Mouse (Mus musculus) adrenal gland, postnatal 10 days (tissue): ENCODE results near the gene Rgs4. TPM values are rescaled to one million over a fixed set of nuclear protein-coding genes. Genes with fewer than 3 reads are reported as not detected.

Experiments
- DNase-seq: peaks from one replicate; pipeline ENCODE4 v3.0.0; 2021; ENCODE audit warnings: mixed read lengths
- long read RNA-seq, 2 experiments: library from polyadenylated mRNA; stranded (forward); transcript quantifications; one replicate each; pipeline ENCODE4 v2.0.0; 2021
- total RNA-seq, 2 experiments: library from RNA; stranded (reverse); gene quantifications; 2 replicates each; pipeline ENCODE4 v1.2.3; 2021

Gene Rgs4
- 10 to 100 TPM; 32.8 to 38.5 TPM for total RNA-seq
- long read RNA-seq, experiment 1, transcript Rgs4-201 (5 exons, 2,941 nt) = major isoform, 7 of 15 reads
- long read RNA-seq, experiment 1, partial matches to known transcripts = 2 of 15 reads
- long read RNA-seq, experiment 1, other reads (novel, unspliced or antisense) = 6 of 15 reads
- long read RNA-seq, experiment 2, transcript Rgs4-201 (5 exons, 2,941 nt) = major isoform, 14 of 14 reads
- long read RNA-seq, experiment 2, partial matches to known transcripts = 0 of 14 reads
- long read RNA-seq, experiment 2, other reads (novel, unspliced or antisense) = 0 of 14 reads

DNA sequence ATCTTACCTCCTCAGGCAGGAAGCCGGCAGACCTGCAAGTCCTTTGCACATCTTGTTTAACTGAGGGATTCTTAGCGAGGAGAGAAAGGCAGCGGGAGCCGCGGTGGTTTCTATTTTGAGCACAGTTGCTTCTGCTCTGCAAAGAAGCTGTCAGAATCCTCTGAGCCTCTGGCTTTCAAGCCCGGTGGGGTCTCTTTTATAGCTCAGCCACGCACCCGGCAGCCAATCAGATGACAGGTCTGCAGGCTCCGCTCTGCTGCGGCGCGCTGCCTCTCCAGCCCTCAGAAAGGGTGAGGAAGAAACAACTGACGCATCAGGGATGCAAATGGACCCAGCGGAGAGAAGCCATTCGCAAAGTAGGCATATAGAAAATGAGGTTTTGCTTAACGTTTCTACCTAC is at the start of gene Rgs4:
Gene Rgs4 (minus strand): TSS at position 170 of the 400 bp plus-strand sequence.
- DNase-seq = peak; percentile 81

DNA sequence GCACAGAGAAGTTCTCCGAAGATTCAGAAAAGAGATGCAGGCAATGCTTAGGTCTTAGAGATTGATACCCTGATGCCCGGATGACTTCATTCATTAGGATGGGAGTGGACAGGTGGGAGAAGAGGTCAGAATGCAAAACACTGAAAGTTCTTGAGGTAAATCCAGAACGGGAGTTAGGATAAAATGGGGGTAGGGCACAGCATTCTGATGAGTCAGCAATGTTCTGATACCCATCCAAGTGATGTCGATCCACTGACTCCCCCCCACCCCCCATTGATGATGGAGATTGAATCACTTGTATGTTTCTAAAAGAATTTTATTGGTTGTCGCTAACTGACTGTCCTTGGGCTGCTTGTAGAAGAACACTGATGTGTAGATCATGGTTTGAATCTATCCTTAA is 45.0 kb upstream of the Rgs4 start:
- DNase-seq = no peak

DNA sequence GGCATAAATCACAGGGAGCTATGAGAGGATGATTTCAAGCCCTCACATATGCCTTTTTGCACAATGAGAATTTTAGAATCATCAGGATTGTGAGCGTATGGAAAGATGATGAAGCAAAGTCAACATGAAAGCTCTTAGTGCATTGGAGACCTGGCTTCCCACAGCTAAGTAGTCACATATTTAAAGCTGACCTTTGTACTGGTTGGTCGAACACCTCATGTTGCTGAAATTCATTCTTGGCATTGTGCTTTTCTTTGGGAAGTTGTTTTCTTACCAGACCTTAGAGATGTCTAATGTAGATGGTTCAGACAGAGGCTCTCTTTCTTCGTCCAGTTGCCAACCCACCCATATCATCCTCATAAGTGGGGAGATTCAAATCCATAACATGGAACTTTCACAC is 38.5 kb upstream of the Rgs4 start:
- no peak for DNase-seq

DNA sequence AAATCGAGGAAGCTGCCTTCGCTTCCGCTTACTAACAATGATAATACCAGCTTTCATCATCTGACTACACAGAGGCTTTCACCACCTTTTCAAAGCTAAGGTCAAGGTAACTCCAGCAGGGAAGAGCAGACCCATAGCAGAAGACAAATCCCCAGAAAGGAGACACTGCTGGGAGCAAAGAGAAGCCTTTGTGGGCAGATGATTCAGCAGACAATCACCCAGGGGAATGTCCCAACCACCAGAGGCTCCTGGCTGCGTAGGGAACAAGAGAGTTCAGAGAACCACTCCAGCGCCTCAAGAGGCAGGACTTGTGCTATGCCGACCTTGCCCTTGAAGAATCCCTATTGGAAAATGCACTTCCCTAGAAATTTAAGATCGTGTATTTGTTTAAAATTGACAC is 29.1 kb upstream of the Rgs4 start:
- DNase-seq = peak; percentile 30

DNA sequence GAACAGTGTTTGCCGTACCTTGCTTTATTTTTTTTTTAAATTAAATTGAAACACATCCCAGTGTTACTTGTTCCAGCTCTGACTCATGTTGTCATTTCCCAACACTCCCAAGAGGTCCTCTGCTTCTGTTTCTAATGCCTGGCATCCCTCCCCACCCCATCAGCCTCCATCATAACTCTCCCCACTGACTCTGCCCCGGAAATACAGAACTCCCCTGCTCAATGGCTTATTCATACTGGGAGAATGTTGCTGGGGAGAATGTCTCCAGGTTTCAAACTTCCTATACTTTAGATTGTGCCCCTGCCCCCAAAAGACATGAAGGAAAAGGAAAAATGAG is 17.1 kb upstream of the Rgs4 start:
- DNase-seq = no peak

DNA sequence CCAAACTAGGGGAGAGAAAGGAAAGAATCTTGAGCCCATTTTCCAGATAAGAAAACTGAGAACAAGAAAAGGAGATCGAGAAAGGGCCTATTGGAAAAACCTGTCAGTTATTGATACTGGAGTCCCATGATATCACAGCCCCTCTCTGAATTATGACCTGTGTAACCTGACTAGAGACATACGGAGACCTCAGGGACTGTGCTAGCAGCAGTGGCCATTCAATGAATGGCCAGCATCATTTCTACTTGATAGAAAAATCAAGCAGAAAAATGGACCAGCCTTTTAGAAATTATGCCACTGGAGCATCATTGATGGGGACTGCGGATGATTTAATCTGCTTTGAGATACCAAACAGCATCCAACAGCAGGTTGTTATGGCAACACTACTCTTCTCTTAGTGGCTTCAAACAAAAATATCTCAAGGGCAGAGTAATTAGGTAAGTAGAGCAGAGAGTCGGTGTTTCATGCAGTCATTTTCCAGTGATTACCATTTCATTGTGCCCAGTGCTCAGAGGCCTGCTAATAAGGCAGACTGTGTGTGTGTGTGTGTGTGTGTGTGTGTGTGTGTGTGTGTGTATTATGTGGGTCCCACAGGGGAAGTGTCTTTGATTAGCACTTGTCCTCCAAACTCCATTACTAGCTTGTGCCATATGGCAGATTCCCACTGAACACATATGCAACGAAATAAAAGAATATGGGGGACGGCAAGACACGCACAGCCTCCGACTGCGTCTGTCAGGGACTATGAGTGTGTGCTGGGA is 16.6 kb upstream of the Rgs4 start:
- DNase-seq = no peak

DNA sequence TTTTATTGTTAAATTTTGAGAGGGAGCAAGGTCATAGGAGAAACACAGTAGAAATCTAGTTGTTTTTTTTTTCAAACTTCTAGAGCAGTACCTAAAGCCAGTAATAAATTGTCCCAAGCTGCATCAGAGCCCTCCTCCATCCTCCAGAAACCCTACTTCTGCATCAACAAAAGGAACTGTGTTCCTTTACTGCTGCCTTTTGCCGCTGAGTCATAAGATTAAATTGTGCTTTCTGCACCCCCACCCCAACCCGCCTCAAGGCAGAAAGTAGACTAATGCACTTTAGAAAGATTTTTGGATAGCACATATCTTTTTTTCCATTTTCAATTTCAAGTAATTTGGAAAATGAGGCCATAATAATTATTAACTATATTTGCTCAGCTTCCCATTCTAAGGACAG is 15.1 kb upstream of the Rgs4 start:
- DNase-seq = no peak

DNA sequence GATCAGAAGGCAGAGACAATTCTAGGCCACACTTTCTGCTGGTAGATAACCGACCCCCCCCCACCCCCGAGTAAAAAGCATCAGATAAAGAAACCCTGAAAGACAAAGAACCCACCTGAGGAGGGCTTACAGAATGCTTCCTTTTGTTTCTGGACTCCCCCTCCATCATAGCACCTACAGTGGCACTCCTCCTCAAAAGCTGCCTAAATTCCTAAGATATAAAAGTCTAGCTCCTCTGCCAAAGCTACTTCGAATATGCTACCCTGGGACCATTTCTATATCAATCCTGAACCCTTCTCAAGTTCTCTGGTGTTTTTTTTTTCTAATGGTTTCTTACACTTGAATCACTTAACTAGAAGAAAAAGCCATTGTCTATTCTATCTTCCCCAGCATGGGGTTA is 9.1 kb upstream of the Rgs4 start:
- no peak for DNase-seq

DNA sequence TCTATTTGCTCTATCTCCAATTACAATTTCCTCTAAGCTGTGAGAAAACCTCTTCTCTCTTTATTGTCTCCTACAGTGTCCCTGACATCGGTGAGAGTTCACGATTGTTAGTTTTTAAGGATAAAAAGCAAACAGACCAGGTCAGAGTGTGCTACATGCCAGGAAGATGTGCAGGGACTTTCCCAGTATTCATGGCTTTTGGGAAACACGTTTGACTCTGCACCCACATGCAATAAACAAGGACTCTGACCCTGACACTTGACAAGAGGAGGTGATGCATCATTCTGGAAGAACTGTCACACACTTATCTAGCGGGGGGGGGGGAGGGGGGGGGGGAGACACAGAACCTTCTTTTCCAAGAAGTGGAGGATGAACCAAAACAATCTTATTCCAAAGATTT is 5.0 kb upstream of the Rgs4 start:
- peak; percentile 18 for DNase-seq

DNA sequence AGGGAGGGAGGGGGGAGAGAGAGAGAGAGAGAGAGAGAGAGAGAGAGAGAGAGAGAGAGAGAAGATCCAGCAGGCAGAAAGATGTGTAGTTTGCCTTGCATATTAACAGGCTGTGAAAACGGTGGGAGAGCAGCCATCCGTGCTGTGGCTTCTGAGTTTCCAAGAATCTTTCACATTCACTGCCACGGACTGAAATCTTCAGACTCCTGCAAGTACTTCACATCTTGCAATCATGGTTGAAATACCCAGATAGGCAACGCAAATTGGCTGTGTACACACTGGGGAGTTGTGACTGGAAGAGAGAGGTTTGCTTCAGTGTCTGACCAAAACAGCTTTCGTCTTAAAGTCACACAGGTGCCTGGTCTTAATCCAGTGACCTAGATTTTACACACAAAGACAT is 997 bp upstream of the Rgs4 start:
- DNase-seq = no peak

DNA sequence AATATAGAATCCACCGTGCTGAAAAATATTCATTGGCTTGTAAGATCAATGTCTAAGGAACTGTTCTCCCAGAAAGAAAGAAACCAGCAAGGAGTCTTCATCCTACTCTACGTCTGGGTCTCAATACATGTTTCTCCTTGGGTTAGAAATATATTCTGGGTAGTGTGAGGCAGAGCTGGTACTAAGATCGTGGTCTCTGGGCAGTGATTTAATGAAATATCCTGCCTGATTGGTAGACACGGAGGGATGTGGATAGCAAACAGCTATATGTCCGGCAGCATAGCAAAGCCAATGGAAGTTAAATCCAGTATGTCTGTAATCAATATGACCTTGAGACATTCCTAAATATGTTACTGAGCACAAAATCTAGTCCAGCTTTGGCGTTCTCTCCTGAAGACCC is 460 bp upstream of the Rgs4 start:
- no peak for DNase-seq

DNA sequence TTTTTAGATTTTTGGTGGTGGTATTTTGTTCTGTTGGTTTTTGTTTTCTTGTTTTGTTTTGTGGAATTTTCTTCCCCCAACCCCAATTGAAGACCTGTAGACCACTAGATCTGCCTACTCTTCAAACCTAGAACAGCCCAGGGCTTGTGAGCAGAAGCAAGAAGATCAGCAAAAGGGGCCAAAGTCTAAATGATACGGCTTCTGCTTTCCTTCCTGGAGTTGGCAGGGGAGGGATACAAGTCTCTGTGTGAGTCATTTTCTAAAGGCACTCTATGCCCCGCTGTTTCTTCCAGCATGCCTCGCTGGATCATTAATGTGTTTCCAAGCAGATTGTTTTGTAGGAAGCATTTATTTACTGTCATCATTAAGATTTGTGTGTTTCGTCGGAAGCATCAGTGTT is 6.3 kb downstream of the Rgs4 start:
- no peak for DNase-seq

DNA sequence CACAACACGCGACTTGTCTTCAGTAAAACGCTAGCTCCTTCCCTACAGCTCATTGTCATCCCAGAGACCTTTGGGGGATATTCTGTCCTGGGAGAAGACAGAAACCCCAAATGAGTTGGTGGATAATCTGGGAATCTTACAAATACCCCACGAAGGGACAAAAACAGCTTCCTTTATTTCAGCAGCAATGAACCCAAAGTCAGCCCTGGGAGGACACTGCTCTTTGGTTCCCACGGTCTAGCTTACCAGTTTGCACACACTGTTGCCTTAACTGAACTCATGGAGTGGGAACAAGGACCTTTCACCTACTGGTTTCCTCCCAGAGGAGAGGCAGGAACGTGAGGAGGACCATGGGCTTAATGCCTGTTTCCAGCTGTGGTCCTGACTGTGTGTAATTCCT is 10.2 kb downstream of the Rgs4 start:
- no peak for DNase-seq

DNA sequence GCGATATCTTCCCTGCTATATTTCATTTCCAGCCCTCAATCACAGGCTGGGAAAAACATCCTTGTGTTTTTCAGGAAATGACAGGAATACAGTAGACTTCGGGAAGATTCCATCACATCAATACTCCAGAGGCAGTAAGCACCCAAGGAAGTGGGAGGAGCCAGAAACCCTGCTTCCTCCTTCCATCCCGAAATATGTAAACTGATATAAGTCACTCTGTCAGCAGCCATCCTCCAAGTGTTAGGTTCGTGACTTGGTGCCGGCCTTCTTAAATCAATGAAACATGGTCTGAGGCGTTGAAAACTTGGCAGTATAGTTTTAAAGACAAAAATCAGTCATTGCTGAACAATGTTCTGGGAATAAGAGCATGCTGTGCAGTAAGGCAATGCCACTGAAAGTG is 11.3 kb downstream of the Rgs4 start:
- no peak for DNase-seq

DNA sequence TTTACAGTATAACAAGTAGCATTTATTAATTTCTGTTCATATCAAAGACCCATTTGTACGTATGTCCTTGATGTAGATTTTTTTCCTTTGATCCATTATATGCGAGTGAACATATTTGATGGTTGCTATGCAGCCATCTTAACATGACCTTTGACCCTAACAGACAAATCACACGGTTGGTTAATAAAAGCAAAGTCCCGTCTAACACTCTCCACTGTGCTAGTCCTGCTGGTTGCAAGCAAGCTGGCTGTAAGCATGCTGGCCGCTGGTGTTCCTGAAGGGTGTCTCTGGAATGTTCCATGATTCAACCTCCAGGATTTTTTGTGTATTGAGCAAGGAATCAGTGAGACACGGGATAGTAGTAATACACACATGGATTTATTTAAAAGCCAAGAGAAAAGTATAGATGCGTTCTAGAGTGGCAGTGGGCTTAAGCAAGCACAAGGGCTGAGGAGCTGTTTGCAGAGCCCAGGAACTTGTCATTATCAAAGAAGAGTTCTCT is 16.8 kb downstream of the Rgs4 start:
- DNase-seq = no peak

DNA sequence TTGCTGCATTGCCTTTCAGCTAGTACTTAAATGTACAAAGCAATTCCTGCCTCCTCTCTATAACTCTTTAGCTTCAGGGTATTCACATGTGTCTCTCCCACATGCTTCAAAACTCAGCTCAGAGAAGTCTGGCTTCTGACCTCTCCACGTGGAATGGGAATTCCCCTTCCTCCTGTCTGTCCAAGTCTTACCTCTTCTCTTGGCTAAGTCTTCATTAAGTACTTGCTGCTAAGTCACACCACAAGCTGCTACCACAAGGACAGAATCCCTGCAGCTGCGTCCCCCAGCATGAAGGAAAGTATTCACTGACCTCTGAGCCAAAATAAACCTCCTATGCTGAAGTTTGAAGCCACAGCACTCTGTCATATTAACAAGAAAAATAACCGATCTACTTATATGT is 21.1 kb downstream of the Rgs4 start:
- no peak for DNase-seq

DNA sequence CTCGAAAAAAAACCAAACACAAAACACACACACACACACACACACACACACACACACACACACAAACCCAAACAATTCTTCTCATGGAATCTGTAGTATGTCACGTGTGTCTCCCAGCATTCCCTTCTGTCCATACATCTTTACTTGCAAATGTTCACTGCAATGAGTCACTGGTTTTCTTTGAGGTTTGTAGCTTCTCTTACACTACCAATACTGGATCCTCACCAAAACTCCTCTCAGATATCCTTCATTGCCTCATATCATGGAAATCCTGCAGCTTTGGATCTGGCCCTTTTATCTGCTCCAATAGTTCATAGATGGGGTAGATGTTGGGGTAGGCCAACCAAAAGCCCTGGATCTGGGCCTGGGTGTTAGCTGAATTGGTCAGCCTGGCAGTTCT is 25.6 kb downstream of the Rgs4 start:
- no peak for DNase-seq

DNA sequence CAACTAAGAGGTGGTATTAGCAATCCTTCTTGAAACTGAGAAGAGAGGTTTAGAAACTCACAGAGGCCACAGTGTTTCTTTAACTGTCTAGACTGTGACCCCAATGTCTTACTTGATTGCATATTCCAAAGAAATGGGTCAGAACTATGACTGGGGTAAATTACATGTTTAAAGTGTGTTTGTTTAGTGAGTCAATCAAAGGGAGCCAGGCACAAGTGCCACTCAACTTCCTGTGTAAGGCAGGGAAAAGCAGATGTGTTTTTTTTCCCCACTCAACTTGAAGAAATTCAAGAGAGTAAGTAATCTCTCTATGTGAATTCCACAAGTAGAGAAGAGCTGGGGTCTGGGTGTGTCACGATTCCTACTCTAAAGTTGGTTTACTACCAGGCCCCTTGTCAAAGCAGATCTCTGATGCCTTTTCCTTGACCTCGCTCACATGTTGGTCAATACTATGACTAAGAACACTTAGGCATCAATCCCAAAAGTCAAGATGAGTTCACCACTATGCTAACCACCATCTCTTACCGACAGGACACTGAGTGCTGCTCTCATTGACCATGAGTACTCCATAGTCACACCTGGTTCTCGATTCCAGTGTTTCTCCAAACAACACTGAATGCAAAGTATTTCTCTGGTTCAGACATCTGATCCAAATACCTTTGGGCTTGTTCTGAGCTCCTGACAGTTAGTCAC is 42.9 kb downstream of the Rgs4 start:
- DNase-seq = no peak

DNA sequence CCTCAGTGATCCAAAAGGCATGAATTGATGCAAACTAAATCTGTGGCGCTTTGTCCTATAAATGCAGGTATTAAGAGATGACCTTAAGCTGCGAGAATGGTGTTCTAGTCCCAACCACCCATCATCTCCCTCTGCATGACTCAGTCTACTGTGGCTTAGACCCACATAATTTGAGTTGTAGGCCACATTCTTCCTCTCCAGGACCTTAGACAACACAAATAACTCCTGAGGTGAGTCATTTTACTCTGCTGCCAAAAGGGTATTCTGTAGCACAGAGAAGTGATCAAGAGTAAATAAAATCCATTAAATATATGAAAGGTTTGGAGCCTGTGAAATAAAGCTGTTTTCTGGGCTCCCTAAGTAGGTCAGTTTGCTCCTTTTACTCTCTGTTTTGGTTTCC is 48.3 kb downstream of the Rgs4 start:
- no peak for DNase-seq

DNA sequence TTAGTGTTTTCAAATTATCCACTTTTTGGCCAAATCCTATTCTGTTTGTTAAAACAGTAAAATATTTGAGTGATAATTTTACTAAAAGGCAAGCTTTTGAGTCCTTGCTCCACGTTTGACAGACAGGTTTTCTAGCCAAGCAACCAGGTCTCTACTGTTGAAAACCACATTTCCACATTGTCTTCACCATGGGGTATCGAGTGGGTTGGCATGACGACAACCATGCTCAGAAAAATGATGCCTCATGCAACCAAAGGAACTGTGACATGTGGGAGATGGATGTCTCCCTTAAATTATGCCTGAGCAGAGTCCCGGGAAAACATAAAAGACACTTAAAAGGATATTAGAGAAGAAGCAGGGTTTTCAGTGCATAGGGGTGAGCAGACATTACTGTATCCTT is 50.2 kb downstream of the Rgs4 start:
- no peak for DNase-seq

DNA sequence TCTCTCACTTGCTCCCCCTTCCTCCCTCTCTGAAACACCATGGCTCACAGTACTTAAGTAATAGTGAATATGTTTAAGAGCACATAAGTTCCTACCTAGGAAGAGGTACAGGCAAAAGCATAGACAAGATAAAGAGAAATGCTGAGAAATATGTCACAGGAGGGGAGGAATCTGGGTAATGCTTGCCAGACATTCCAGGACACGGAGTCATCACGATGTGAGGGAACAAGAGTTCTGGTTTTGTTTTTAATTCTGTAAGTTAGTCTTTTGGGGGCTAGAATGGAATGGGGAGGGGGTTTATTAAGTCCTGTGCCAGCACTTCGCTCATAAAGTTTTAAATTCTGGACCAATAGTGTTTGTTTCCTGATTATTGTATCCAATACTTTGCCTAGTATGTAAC is 52.1 kb downstream of the Rgs4 start:
- no peak for DNase-seq

DNA sequence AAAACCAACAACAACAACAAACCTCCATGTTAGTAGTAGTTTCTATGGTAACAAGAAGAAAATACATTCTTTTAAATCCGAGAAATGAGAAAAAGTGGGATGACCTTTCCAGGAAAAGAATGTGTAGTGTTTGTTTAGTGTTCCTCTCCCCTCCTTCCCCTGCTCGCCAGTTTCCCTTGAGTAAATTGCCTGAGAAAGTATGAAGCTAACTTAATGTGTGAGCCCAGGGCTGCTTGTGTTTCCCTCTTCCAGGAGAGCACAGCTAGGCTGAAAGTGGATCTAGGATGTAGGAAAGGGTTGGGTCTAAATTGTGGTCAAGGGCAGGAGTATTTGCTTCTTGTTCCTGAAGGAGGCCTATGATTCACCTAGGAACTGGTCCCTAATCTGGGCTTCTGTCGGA is 53.9 kb downstream of the Rgs4 start:
- no peak for DNase-seq

DNA sequence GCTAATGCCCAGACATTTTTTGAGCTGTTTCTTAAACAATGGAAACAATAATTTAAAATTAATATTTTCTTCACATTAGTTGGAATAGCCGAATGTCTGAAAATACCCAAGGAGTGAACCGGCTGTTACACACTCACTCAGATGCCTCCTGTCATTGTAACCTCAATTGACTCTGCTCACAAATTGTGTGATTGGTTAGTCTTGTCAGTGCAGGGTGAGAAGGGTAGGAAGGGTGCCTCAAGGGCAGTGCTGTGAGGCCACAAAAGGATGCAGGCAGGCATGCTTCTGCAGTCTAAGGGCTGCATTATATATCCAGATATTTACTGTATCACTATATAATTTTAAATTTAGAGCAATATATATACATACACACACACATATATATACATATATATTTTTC is 54.4 kb downstream of the Rgs4 start:
- no peak for DNase-seq
